ENCODE assay signal across 8 mouse cellular contexts in the genomic region with DNA sequence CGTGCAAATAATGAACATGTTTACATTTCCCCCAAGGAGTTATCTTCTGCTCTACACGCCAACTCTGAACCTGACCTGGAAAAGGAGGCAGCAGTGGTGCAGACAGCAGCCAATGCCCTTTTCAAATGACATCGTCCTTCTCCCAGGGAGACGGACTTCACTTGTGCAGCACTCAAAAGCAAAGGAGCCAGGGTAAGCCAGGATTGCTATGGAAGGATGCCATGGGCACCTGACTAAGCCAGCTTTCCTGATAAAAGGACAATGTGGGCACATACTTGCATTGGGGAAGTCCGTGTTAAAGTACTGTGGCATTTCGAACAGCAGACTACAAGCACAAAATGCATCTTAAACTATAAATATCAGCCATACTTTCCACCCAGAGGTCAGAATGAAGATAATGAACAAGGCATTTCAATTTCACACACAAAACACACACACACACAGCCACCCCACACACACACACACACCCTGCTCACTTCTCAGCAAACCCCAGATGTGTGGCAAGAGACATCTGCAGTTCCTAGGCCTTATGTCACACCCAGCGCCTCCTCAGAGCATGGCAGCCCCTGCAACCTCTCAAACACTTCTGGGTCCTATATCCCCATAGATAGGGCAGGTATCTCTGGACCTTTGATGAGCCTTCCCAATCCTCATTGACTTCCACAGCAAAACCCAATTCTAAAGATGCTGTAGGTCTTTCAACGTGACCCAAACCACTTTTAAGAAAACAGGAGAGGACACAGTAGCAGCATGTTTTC. TPM values are rescaled to one million over a fixed set of nuclear protein-coding genes. Genes with fewer than 3 reads are reported as not detected.
A peak's percentile ranks its signal among the peaks of the same experiment; 100 is the strongest.
DNase-seq lines count a peak whose midpoint lies in the region; ATAC-seq and TF ChIP-seq lines count a peak whose summit lies in the region.

No protein-coding gene starts in this region.

- H3K27me3 ChIP-seq in erythroblast, embryonic 14.5 days (ENCODE audit: control insufficient read depth) = no peaks in the 10 kb centered on the region
- H3K27me3 ChIP-seq in heart, embryonic 10.5 days (ENCODE audit: insufficient read depth, poor library complexity, severe bottlenecking) = no peaks in the 10 kb centered on the region
- no peaks in the 10 kb centered on the region for H3K27me3 ChIP-seq in limb, embryonic 15.5 days

- no peaks in the 10 kb centered on the region for H3K9me3 ChIP-seq in erythroblast, embryonic 14.5 days (ENCODE audit: control insufficient read depth, low read length)
- no peaks in the 10 kb centered on the region for H3K9me3 ChIP-seq in heart, embryonic 10.5 days
- no peaks in the 10 kb centered on the region for H3K9me3 ChIP-seq in limb, embryonic 15.5 days

- DNase-seq in brain, embryonic 14.5 days (ENCODE audit: low read depth) = peak; percentile 45
- DNase-seq in heart, embryonic 10.5 days (ENCODE audit: low spot score) = peak; percentile 65
- no peak for DNase-seq in urinary bladder, postnatal 10 days (ENCODE audit: low spot score)

- peak overlapping the region; percentile 77 for H3K4me3 ChIP-seq in erythroblast, embryonic 14.5 days (replicated peaks)
- H3K4me3 ChIP-seq in heart, embryonic 10.5 days = peak overlapping the region; percentile 88
- H3K4me3 ChIP-seq in limb, embryonic 15.5 days = peak overlapping the region; percentile 81
- peak overlapping the region; percentile 24 for H3K4me3 ChIP-seq in olfactory bulb, adult 2 months (ENCODE audit: insufficient read depth, low read depth, low read length)

- H3K36me3 ChIP-seq in erythroblast, embryonic 14.5 days (ENCODE audit: control insufficient read depth) = peaks cover 17% of the 10 kb centered on the region
- H3K36me3 ChIP-seq in heart, embryonic 10.5 days = no peaks in the 10 kb centered on the region
- H3K36me3 ChIP-seq in limb, embryonic 15.5 days = no peaks in the 10 kb centered on the region

- H3K4me2 ChIP-seq in limb, embryonic 15.5 days = peak overlapping the region; percentile 95

- 22% methylated on average over 8 of the region's 8 CpGs for WGBS in heart, embryonic 10.5 days
- 43% methylated on average over 8 of the region's 8 CpGs for WGBS in limb, embryonic 15.5 days
- WGBS in olfactory bulb, adult 2 months = 15% methylated on average over 8 of the region's 8 CpGs

- no peak overlapping the region for H3K9ac ChIP-seq in limb, embryonic 15.5 days

- no peak for TF ChIP-seq CTCF in brain, embryonic 14.5 days (IDR thresholded peaks at IDR 0.05; ENCODE audit: borderline replicate concordance, extremely low read depth, insufficient read depth, insufficient read length)
- TF ChIP-seq CTCF in olfactory bulb, adult 2 months (IDR thresholded peaks at IDR 0.05; ENCODE audit: insufficient read depth, low read depth, low read length) = no peak

- no peak overlapping the region for H3K27ac ChIP-seq in heart, embryonic 10.5 days
- H3K27ac ChIP-seq in limb, embryonic 15.5 days = no peak overlapping the region
- H3K27ac ChIP-seq in olfactory bulb, adult 2 months (ENCODE audit: insufficient read depth, low read depth, low read length) = no peak overlapping the region

- peaks cover 71% of the 10 kb centered on the region for H3K4me1 ChIP-seq in erythroblast, embryonic 14.5 days (ENCODE audit: control insufficient read depth)
- peaks cover 71% of the 10 kb centered on the region for H3K4me1 ChIP-seq in heart, embryonic 10.5 days
- peaks cover 33% of the 10 kb centered on the region for H3K4me1 ChIP-seq in limb, embryonic 15.5 days
- H3K4me1 ChIP-seq in olfactory bulb, adult 2 months (ENCODE audit: control insufficient read depth, insufficient read depth, low read length) = peaks cover 37% of the 10 kb centered on the region

- no peak for ATAC-seq in erythroblast, adult 5-6 weeks (replicated peaks; ENCODE audit: low FRiP score, poor library complexity, severe bottlenecking)
- ATAC-seq in limb, embryonic 15.5 days (ENCODE audit: insufficient number of reproducible peaks, low FRiP score, low TSS enrichment, low read depth) = no peak
- no peak for ATAC-seq in frontal cortex, adult (ENCODE audit: low TSS enrichment)

- TF ChIP-seq POLR2A in brain, embryonic 14.5 days (IDR thresholded peaks at IDR 0.05; ENCODE audit: borderline replicate concordance, extremely low read depth, insufficient read depth, insufficient read length, poor library complexity, severe bottlenecking) = no peak
- TF ChIP-seq POLR2A in olfactory bulb, adult 2 months (IDR thresholded peaks at IDR 0.05; ENCODE audit: insufficient read depth, low read depth, low read length) = no peak

RNA-seq across cellular contexts. Expression of gene Taf4, which starts 2.4 kb away (rescaled TPM):
- 2.2 and 2.6 TPM in 2 replicates for polyA plus RNA-seq in erythroblast, embryonic 14.5 days (2012)
- 11.0 and 12.7 TPM in 2 replicates for total RNA-seq in erythroblast, adult 5-6 weeks (2015; ENCODE audit: low replicate concordance)
- total RNA-seq in erythroblast, adult 5-6 weeks (2017; ENCODE audit: low replicate concordance) = 39.6 and 47.5 TPM in 2 replicates
- polyA plus RNA-seq in brain, embryonic 14.5 days (2012; rRNA removed) = 15.7 and 20.8 TPM in 2 replicates
- polyA plus RNA-seq in heart, embryonic 10.5 days (2016; fragmentation: Nextera tagmentation; extraction: Ambion mirVana) = 2.2 and 3.2 TPM in 2 replicates
- polyA plus RNA-seq in limb, embryonic 15.5 days (2015; fragmentation: Nextera tagmentation; extraction: Ambion mirVana) = 2.6 and 2.9 TPM in 2 replicates
- polyA plus RNA-seq in olfactory bulb, adult 2 months (2012; ENCODE audit: insufficient read depth, insufficient read length, low replicate concordance, missing spikeins) = not detected in 2 replicates

RNA-seq across cellular contexts. Expression of gene Lsm14b, which starts 50.7 kb away (rescaled TPM):
- 2.3 and 2.5 TPM in 2 replicates for polyA plus RNA-seq in erythroblast, embryonic 14.5 days (2012)
- total RNA-seq in erythroblast, adult 5-6 weeks (2015; ENCODE audit: low replicate concordance) = 1.7 and 7.3 TPM in 2 replicates
- 1.3 and 10.0 TPM in 2 replicates for total RNA-seq in erythroblast, adult 5-6 weeks (2017; ENCODE audit: low replicate concordance)
- 177 TPM in 2 replicates for polyA plus RNA-seq in brain, embryonic 14.5 days (2012; rRNA removed)
- 4.0 and 4.9 TPM in 2 replicates for polyA plus RNA-seq in heart, embryonic 10.5 days (2016; fragmentation: Nextera tagmentation; extraction: Ambion mirVana)
- 3.7 and 8.0 TPM in 2 replicates for polyA plus RNA-seq in limb, embryonic 15.5 days (2015; fragmentation: Nextera tagmentation; extraction: Ambion mirVana)
- polyA plus RNA-seq in olfactory bulb, adult 2 months (2012; ENCODE audit: insufficient read depth, insufficient read length, low replicate concordance, missing spikeins) = 121 and 180 TPM in 2 replicates

Comparison
In these comparisons a context has a peak if more than half of its experiments do, and no peak if none do; other contexts are left out.
1. H3K4me3 ChIP-seq: peak in every context shown above with its lines; median percentile 88 in heart, embryonic 10.5 days; 81 in limb, embryonic 15.5 days; 77 in erythroblast, embryonic 14.5 days; 24 in olfactory bulb, adult 2 months.
2. RNA of gene Lsm14b, which starts 50.7 kb away (polyA plus RNA-seq): 177 TPM in brain, embryonic 14.5 days and 121 to 180 TPM in olfactory bulb, adult 2 months; 3.7 to 8.0 TPM in limb, embryonic 15.5 days, 4.0 to 4.9 TPM in heart, embryonic 10.5 days and 2.3 to 2.5 TPM in erythroblast, embryonic 14.5 days; every median in the first group is over 10 times any median in the second.